Mouse (Mus musculus): ENCODE data around the gene Pdzrn4.

DNA sequence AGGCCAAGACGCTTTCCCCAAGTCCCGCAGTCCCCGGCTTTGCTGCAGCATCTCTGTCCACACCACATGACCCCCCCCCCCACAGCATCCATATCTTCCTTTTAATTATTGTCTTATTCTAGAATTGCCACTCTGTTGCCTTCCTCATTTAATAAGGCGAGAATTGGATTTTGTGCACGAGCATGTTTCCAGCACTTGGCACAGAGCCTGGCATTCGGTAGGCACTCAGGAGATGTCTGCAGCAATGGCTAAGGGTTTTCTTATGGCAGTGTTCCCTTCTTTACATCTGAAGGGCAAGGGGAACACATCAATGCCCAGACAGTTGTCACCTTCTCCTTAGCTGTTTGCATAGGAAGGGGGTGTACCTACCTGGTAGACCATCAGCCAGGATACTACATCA, 282.9 kb downstream of the Pdzrn4 start:
- TF ChIP-seq POLR2A (IDR thresholded peaks at IDR 0.05; ENCODE audit: borderline replicate concordance, extremely low read depth, low read depth, low read length) (no peak), CTCF (IDR thresholded peaks at IDR 0.05; ENCODE audit: insufficient read depth, low read length) (no peak)
